11 mouse cellular contexts compared by ENCODE assay signal in genomic region chr8:61288676-61289075, GRCm38 (mm10).
DNase-seq lines count a peak whose midpoint lies in the region; ATAC-seq and TF ChIP-seq lines count a peak whose summit lies in the region.
"Had no signal": no experiment of that assay in that cellular context is flagged by ENCODE, and none has a peak within 500 bp of the region (broad histone marks: within the 10 kb centered on the region; RNA-seq: fewer than 3 reads in every experiment).

No protein-coding gene starts in this region.

- peaks cover 14% of the 10 kb centered on the region for H3K4me1 ChIP-seq in heart, embryonic 16.5 days (ENCODE audit: control insufficient read depth, insufficient read depth, low read length)
- peaks cover 11% of the 10 kb centered on the region; the same call in 1 of the 2 replicates for H3K4me1 ChIP-seq in lung, postnatal 0 days (ENCODE audit: insufficient read depth, low read depth, low read length)
- H3K4me1 ChIP-seq in lung, adult 2 months (ENCODE audit: control insufficient read depth, insufficient read depth, low read length), result peaks cover 10% of the 10 kb centered on the region
- peaks cover 51% of the 10 kb centered on the region for H3K4me1 ChIP-seq in embryonic facial prominence, embryonic 14.5 days (ENCODE audit: control insufficient read depth, insufficient read depth, low read length)

- no peak for TF ChIP-seq CTCF in lung, postnatal 0 days (IDR thresholded peaks at IDR 0.05)
- no peak for TF ChIP-seq CTCF in lung, adult 2 months (IDR thresholded peaks at IDR 0.05; ENCODE audit: insufficient read depth, low read length)

- H3K9ac ChIP-seq in heart, embryonic 16.5 days (ENCODE audit: low read length), result no peak overlapping the region
- no peak overlapping the region for H3K9ac ChIP-seq in lung, postnatal 0 days (replicated peaks; ENCODE audit: low read depth)
- H3K9ac ChIP-seq in embryonic facial prominence, embryonic 14.5 days (ENCODE audit: low read depth, low read length), result no peak overlapping the region

- no peaks in the 10 kb centered on the region for H3K9me3 ChIP-seq in heart, embryonic 16.5 days (replicated peaks; ENCODE audit: control insufficient read depth, low read length)
- no peaks in the 10 kb centered on the region for H3K9me3 ChIP-seq in lung, postnatal 0 days (ENCODE audit: low read length)
- H3K9me3 ChIP-seq in embryonic facial prominence, embryonic 14.5 days (ENCODE audit: control insufficient read depth, low read length), result no peaks in the 10 kb centered on the region

- peak overlapping the region; percentile 28; the same call in 1 of the 2 replicates for H3K27ac ChIP-seq in heart, embryonic 16.5 days (ENCODE audit: low read length)
- 0 out of 2 replicates have a peak overlapping the region, but pooled peaks have one; percentile 35 for H3K27ac ChIP-seq in lung, postnatal 0 days (ENCODE audit: low read length)
- peak overlapping the region; percentile 82 for H3K27ac ChIP-seq in embryonic facial prominence, embryonic 14.5 days (replicated peaks; ENCODE audit: low read depth, low read length)

- H3K4me2 ChIP-seq in heart, embryonic 16.5 days (ENCODE audit: low read depth, low read length), result no peak overlapping the region
- H3K4me2 ChIP-seq in lung, postnatal 0 days (replicated peaks; ENCODE audit: low read depth, low read length), result no peak overlapping the region
- H3K4me2 ChIP-seq in embryonic facial prominence, embryonic 14.5 days (ENCODE audit: low read depth, low read length), result peak overlapping the region; percentile 38

- H3K4me3 ChIP-seq in heart, embryonic 16.5 days (ENCODE audit: low read length), result no peak overlapping the region
- H3K4me3 ChIP-seq in lung, postnatal 0 days (ENCODE audit: low read depth, low read length), result no peak overlapping the region
- no peak overlapping the region for H3K4me3 ChIP-seq in lung, adult 2 months (replicated peaks; ENCODE audit: extremely low read depth, low read depth, low read length)
- H3K4me3 ChIP-seq in embryonic facial prominence, embryonic 14.5 days (ENCODE audit: low read depth, low read length), result no peak overlapping the region

- 39% methylated on average over 7 of the region's 7 CpGs for WGBS in heart, embryonic 16.5 days
- 15% methylated on average over 7 of the region's 7 CpGs for WGBS in lung, postnatal 0 days
- 20% methylated on average over 7 of the region's 7 CpGs for WGBS in lung, adult 2 months
- 25% methylated on average over 7 of the region's 7 CpGs for WGBS in embryonic facial prominence, embryonic 14.5 days

- no peaks in the 10 kb centered on the region for H3K27me3 ChIP-seq in heart, embryonic 16.5 days (ENCODE audit: control insufficient read depth, insufficient read depth, low read length)
- no peaks in the 10 kb centered on the region for H3K27me3 ChIP-seq in lung, postnatal 0 days (replicated peaks; ENCODE audit: insufficient read depth, low read length)
- H3K27me3 ChIP-seq in embryonic facial prominence, embryonic 14.5 days (replicated peaks; ENCODE audit: control insufficient read depth, insufficient read depth, low read length), result no peaks in the 10 kb centered on the region

- H3K36me3 ChIP-seq in heart, embryonic 16.5 days (ENCODE audit: control insufficient read depth, insufficient read depth), result no peaks in the 10 kb centered on the region
- H3K36me3 ChIP-seq in lung, postnatal 0 days (ENCODE audit: insufficient read depth, low read length), result no peaks in the 10 kb centered on the region
- H3K36me3 ChIP-seq in embryonic facial prominence, embryonic 14.5 days (ENCODE audit: control insufficient read depth, insufficient read depth, low read length), result no peaks in the 10 kb centered on the region

- no peak for DNase-seq in heart, postnatal 4 days
- peak; percentile 67 for DNase-seq in lung, postnatal 0 days (ENCODE audit: low spot score)
- DNase-seq in lung, adult 2 months, result no peak
- DNase-seq in embryonic facial prominence, embryonic 14.5 days (ENCODE audit: low spot score), result peak; percentile 66
- DNase-seq in lung, postnatal 36 days, result peak; percentile 29
- DNase-seq in cerebellum, adult 11-12 months, result no peak
- DNase-seq: adrenal gland, adult 2 months; gastrocnemius, postnatal 10 days; kidney, postnatal 14 days; thymus, postnatal 4 days had no signal

- ATAC-seq in heart, embryonic 16.5 days (replicated peaks; ENCODE audit: extremely low read depth, insufficient read depth, low FRiP score), result no peak
- ATAC-seq in lung, postnatal 0 days, result peak; percentile 50
- peak; percentile 6; the same call in 1 of the 2 replicates for ATAC-seq in embryonic facial prominence, embryonic 14.5 days (ENCODE audit: low read depth)

- no peak for TF ChIP-seq POLR2A in lung, adult 2 months (IDR thresholded peaks at IDR 0.05; ENCODE audit: borderline replicate concordance, extremely low read depth, low read depth, low read length)

- no peak for TF ChIP-seq EP300 in lung, postnatal 0 days (IDR thresholded peaks at IDR 0.05)

Comparison
In these comparisons a context has a peak if more than half of its experiments do, and no peak if none do; other contexts are left out.
1. DNase-seq: peak in lung, postnatal 0 days (single experiment), embryonic facial prominence, embryonic 14.5 days (single experiment) and lung, postnatal 36 days (single experiment); none in heart, postnatal 4 days (single experiment), lung, adult 2 months (single experiment) and cerebellum, adult 11-12 months (single experiment).
2. H3K27ac ChIP-seq: peak in every context shown above with its lines; median percentile 82 in embryonic facial prominence, embryonic 14.5 days; 35 in lung, postnatal 0 days; 28 in heart, embryonic 16.5 days.